20 mouse cellular contexts compared by ENCODE assay signal in the genomic region with DNA sequence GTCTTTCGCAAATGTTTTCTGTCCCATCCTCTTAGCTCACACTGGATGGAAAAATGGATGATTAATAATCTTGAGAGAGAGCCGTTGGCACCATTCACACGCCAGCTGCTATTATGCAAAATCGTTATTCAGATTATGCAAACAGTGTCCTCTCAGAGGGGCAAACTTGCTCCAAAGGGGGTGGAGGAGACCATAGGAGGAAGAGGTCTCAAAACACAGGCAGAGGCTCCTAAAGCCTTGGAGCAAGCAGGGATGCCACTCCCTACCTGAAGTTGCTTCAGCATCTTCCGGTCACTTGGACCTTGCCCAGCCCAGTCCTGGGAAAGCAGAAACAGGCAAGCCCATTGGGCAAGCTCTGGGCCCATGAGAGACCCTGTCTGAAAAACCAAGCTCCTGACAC.
A peak's percentile ranks its signal among the peaks of the same experiment; 100 is the strongest.
DNase-seq lines count a peak whose midpoint lies in the region; ATAC-seq and TF ChIP-seq lines count a peak whose summit lies in the region.
"Had no signal": no experiment of that assay in that cellular context is flagged by ENCODE, and none has a peak within 500 bp of the region (broad histone marks: within the 10 kb centered on the region; RNA-seq: fewer than 3 reads in every experiment).

No protein-coding gene starts in this region.

- no peak overlapping the region for H3K9ac ChIP-seq in hindbrain, embryonic 13.5 days
- H3K9ac ChIP-seq in midbrain, embryonic 13.5 days (replicated peaks): no peak overlapping the region
- H3K9ac ChIP-seq in midbrain, postnatal 0 days (replicated peaks; ENCODE audit: low read length, poor library complexity, severe bottlenecking): no peak overlapping the region

- H3K27me3 ChIP-seq in hindbrain, embryonic 13.5 days: no peaks in the 10 kb centered on the region
- H3K27me3 ChIP-seq in hindbrain, embryonic 10.5 days (ENCODE audit: insufficient read depth, poor library complexity, severe bottlenecking): no peaks in the 10 kb centered on the region
- H3K27me3 ChIP-seq in midbrain, embryonic 13.5 days: no peaks in the 10 kb centered on the region
- H3K27me3 ChIP-seq in midbrain, postnatal 0 days (ENCODE audit: insufficient read depth, low read length): no peaks in the 10 kb centered on the region

- H3K27ac ChIP-seq in hindbrain, embryonic 13.5 days: peak overlapping the region; percentile 52
- H3K27ac ChIP-seq in hindbrain, embryonic 10.5 days: no peak overlapping the region
- H3K27ac ChIP-seq in midbrain, embryonic 13.5 days: peak overlapping the region; percentile 44; the same call in 1 of the 2 replicates
- no peak overlapping the region; the same call in 1 of the 2 replicates for H3K27ac ChIP-seq in midbrain, postnatal 0 days (ENCODE audit: low read depth, low read length)
- H3K27ac ChIP-seq: heart, adult 2 months had no signal

- DNase-seq in cerebellum, postnatal 14 days: peak; percentile 53 to 57
- no peak for DNase-seq in cerebellum, adult 11-12 months
- DNase-seq in hindbrain, embryonic 10.5 days (ENCODE audit: low spot score): no peak
- no peak for DNase-seq in midbrain, postnatal 0 days (ENCODE audit: low spot score)
- no peak for DNase-seq in ovary, postnatal 14 days (ENCODE audit: low spot score)
- DNase-seq: adrenal gland, postnatal 10 days; cerebellum, adult 11 months; heart, adult 2 months; heart, postnatal 36 days; kidney, adult 2 months; kidney, postnatal 10 days; lung, postnatal 14 days; right cerebral cortex, postnatal 25 days had no signal

- peaks cover 12% of the 10 kb centered on the region for H3K4me1 ChIP-seq in hindbrain, embryonic 13.5 days (replicated peaks)
- no peaks in the 10 kb centered on the region; the same call in 1 of the 2 replicates for H3K4me1 ChIP-seq in hindbrain, embryonic 10.5 days (replicated peaks)
- H3K4me1 ChIP-seq in midbrain, embryonic 13.5 days (replicated peaks): peaks cover 13% of the 10 kb centered on the region
- H3K4me1 ChIP-seq in midbrain, postnatal 0 days (ENCODE audit: insufficient read depth, low read length): no peaks in the 10 kb centered on the region

- whole genome bisulfite sequencing in hindbrain, embryonic 13.5 days: 60% methylated on average over 5 of the region's 5 CpGs
- 87% methylated on average over 5 of the region's 5 CpGs for WGBS in hindbrain, embryonic 10.5 days
- WGBS in midbrain, embryonic 13.5 days: 65% methylated on average over 5 of the region's 5 CpGs
- 59% methylated on average over 5 of the region's 5 CpGs for WGBS in midbrain, postnatal 0 days

- ATAC-seq in hindbrain, embryonic 13.5 days (ENCODE audit: low FRiP score): no peak
- no peak for ATAC-seq in midbrain, embryonic 13.5 days
- no peak for ATAC-seq in midbrain, postnatal 0 days (ENCODE audit: low FRiP score)
- ATAC-seq in megakaryocyte progenitor cell, adult 5-6 weeks (replicated peaks; ENCODE audit: poor library complexity): peak; percentile 41
- ATAC-seq: activated CD4-positive, CD25-positive, alpha-beta regulatory T cell, adult 4 months; CD4-positive, CD25-positive, alpha-beta regulatory T cell, adult 4 months; inflammation-experienced regulatory T-cells, adult 6 months had no signal

- H3K36me3 ChIP-seq in hindbrain, embryonic 13.5 days: no peaks in the 10 kb centered on the region
- peaks cover 4% of the 10 kb centered on the region; the same call in 1 of the 2 replicates for H3K36me3 ChIP-seq in hindbrain, embryonic 10.5 days
- H3K36me3 ChIP-seq in midbrain, embryonic 13.5 days: no peaks in the 10 kb centered on the region
- H3K36me3 ChIP-seq in midbrain, postnatal 0 days (ENCODE audit: insufficient read depth, low read length): no peaks in the 10 kb centered on the region

- H3K4me2 ChIP-seq in hindbrain, embryonic 13.5 days: no peak overlapping the region
- no peak overlapping the region for H3K4me2 ChIP-seq in midbrain, embryonic 13.5 days (replicated peaks)
- no peak overlapping the region for H3K4me2 ChIP-seq in midbrain, postnatal 0 days (ENCODE audit: low read depth, low read length, poor library complexity, severe bottlenecking)

- TF ChIP-seq CTCF in midbrain, postnatal 0 days (IDR thresholded peaks at IDR 0.05): no peak

- H3K9me3 ChIP-seq in hindbrain, embryonic 13.5 days: no peaks in the 10 kb centered on the region
- no peaks in the 10 kb centered on the region for H3K9me3 ChIP-seq in hindbrain, embryonic 10.5 days
- H3K9me3 ChIP-seq in midbrain, embryonic 13.5 days: no peaks in the 10 kb centered on the region
- no peaks in the 10 kb centered on the region for H3K9me3 ChIP-seq in midbrain, postnatal 0 days (ENCODE audit: low read length)

- no peak overlapping the region for H3K4me3 ChIP-seq in hindbrain, embryonic 13.5 days
- no peak overlapping the region for H3K4me3 ChIP-seq in hindbrain, embryonic 10.5 days
- no peak overlapping the region for H3K4me3 ChIP-seq in midbrain, embryonic 13.5 days (replicated peaks)
- H3K4me3 ChIP-seq in midbrain, postnatal 0 days (ENCODE audit: low read depth, low read length): no peak overlapping the region
- H3K4me3 ChIP-seq: heart, adult 2 months; myocyte had no signal

Comparison
In these comparisons a context has a peak if more than half of its experiments do, and no peak if none do; other contexts are left out.
1. DNase-seq: peak in cerebellum, postnatal 14 days (2 of 2); none in cerebellum, adult 11-12 months (single experiment), hindbrain, embryonic 10.5 days (single experiment), midbrain, postnatal 0 days (single experiment) and ovary, postnatal 14 days (single experiment).
2. H3K27ac ChIP-seq: peak in hindbrain, embryonic 13.5 days (single experiment) and midbrain, embryonic 13.5 days (single experiment); none in hindbrain, embryonic 10.5 days (single experiment) and midbrain, postnatal 0 days (single experiment).